Mouse (Mus musculus) liver, embryonic 14.5 days (tissue): ENCODE results near the gene Clta.

Source experiments
- CTCF ChIP-seq: IDR thresholded peaks from 2 replicates; pipeline ENCODE4 v1.5.1; 2016; ENCODE audit warnings: antibody characterized with exemption, low read depth, control low read depth
- EP300 ChIP-seq: IDR thresholded peaks from 2 replicates; pipeline ENCODE4 v1.6.1; 2016; ENCODE audit warnings: antibody characterized with exemption, low read depth

DNA sequence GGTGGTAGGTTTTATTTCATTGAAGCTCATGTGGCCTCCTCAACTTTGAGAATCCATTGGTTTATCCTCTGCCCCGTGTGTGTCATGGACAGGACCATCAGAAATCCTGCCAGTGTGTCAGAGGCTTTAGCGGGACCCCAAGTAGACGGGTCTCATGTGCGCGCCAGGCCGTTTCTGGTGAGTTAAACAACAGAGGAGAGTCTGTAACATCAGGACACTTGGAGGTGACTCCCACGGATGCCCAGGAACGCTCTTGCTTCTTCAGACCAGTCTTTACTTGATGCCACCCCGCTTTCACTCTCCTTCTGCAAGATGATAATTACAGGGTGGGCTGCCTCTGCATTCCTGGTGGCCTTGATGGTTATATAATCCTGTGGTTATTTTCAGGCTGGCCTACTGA, 19.4 kb downstream of the Clta start:
- no peak for TF ChIP-seq CTCF
- no peak for TF ChIP-seq EP300
